Mouse (Mus musculus) ES-E14 (cell line): ENCODE measurements around the gene Pibf1. TPM values are rescaled to one million over a fixed set of nuclear protein-coding genes. Genes with fewer than 3 reads are reported as not detected.
A peak's percentile ranks its signal among the peaks of the same experiment; 100 is the strongest.

ENCODE experiments used
- DNase-seq: peaks from one replicate; pipeline ENCODE4 v3.0.0-alpha.2; 2013; ENCODE audit warnings: low read depth, low spot score
- H3K27ac ChIP-seq: 2 replicates; pipeline ENCODE4 v1.5.1; 2012; ENCODE audit warnings: low read depth, mild to moderate bottlenecking, low read length, moderate library complexity, mixed read lengths; ENCODE audit not compliant: poor library complexity, insufficient read depth, severe bottlenecking
- H3K36me3 ChIP-seq: 2 replicates; pipeline ENCODE4 v1.6.1; 2012; ENCODE audit warnings: mild to moderate bottlenecking, low read length, moderate library complexity, mixed read lengths; ENCODE audit not compliant: control insufficient read depth, poor library complexity, insufficient read depth, severe bottlenecking
- H3K4me1 ChIP-seq, 2 experiments: fragments of 150-350 bp in 1 of 2; sonication (generic) in 1 of 2; 2 replicates each; pipeline ENCODE4 v1.6.1; 2012; ENCODE audit warnings: low read length in 2 of 2, mild to moderate bottlenecking in 1 of 2, mixed read lengths in 1 of 2; ENCODE audit not compliant: control insufficient read depth in 2 of 2, insufficient read depth in 2 of 2, poor library complexity in 1 of 2
- H3K4me3 ChIP-seq, 2 experiments: fragments of 150-350 bp in 1 of 2; sonication (generic) in 1 of 2; 2 replicates each; pipeline ENCODE4 v1.5.1; 2012; ENCODE audit warnings: low read length in 2 of 2, low read depth in 1 of 2, mild to moderate bottlenecking in 1 of 2, mixed read lengths in 1 of 2; ENCODE audit not compliant: insufficient read depth in 1 of 2, poor library complexity in 1 of 2, severe bottlenecking in 1 of 2
- H3K9ac ChIP-seq: 2 replicates; pipeline ENCODE4 v1.6.1; 2012; ENCODE audit warnings: low read depth, mild to moderate bottlenecking, low read length, mixed read lengths; ENCODE audit not compliant: poor library complexity, insufficient read depth, severe bottlenecking
- H3K9me3 ChIP-seq: fragments of 150-350 bp; sonication (generic); 2 replicates; pipeline ENCODE4 v1.6.1; 2012; ENCODE audit warnings: low read depth, mild to moderate bottlenecking, low read length; ENCODE audit not compliant: control insufficient read depth, insufficient read depth
- CHD2 ChIP-seq: IDR thresholded peaks from 2 replicates; pipeline ENCODE4 v1.6.1; 2014; ENCODE audit warnings: mild to moderate bottlenecking, low read depth, low read length, inconsistent platforms
- HCFC1 ChIP-seq: IDR thresholded peaks from 2 replicates; pipeline ENCODE4 v1.6.1; 2012; ENCODE audit warnings: low read length, inconsistent platforms, borderline replicate concordance; ENCODE audit not compliant: insufficient read depth
- MAFK ChIP-seq: IDR thresholded peaks from 2 replicates; pipeline ENCODE4 v1.6.1; 2014; ENCODE audit warnings: mild to moderate bottlenecking, low read depth, low read length, inconsistent platforms; ENCODE audit not compliant: insufficient read depth
- ZC3H11A ChIP-seq: IDR thresholded peaks from 2 replicates; pipeline ENCODE4 v1.6.1; 2012; ENCODE audit warnings: low read depth, mild to moderate bottlenecking, inconsistent platforms, low read length, borderline replicate concordance
- ZNF384 ChIP-seq: IDR thresholded peaks from 2 replicates; pipeline ENCODE4 v1.6.1; 2012; ENCODE audit warnings: low read depth, low read length, inconsistent platforms
- in situ Hi-C, 2 experiments: fragments of 600-800 bp; cut with MboI; formaldehyde crosslinking; loops; one replicate each; pipeline ENCODE4 v1.15.1; 2025; ENCODE audit warnings: low sequenced_read_pairs in 2 of 2, inconsistent platforms in 1 of 2; ENCODE audit not compliant: unreplicated experiment in 2 of 2
- total RNA-seq: library from RNA; depleted of rRNA; stranded (reverse); fragments of 300-350 nt; gene quantifications from 2 replicates; pipeline ENCODE4 v1.2.3, GENCODE M21; 2012; rRNA removed

Pibf1 gene
- total RNA-seq, result 12.9 and 15.5 TPM in 2 replicates

DNA sequence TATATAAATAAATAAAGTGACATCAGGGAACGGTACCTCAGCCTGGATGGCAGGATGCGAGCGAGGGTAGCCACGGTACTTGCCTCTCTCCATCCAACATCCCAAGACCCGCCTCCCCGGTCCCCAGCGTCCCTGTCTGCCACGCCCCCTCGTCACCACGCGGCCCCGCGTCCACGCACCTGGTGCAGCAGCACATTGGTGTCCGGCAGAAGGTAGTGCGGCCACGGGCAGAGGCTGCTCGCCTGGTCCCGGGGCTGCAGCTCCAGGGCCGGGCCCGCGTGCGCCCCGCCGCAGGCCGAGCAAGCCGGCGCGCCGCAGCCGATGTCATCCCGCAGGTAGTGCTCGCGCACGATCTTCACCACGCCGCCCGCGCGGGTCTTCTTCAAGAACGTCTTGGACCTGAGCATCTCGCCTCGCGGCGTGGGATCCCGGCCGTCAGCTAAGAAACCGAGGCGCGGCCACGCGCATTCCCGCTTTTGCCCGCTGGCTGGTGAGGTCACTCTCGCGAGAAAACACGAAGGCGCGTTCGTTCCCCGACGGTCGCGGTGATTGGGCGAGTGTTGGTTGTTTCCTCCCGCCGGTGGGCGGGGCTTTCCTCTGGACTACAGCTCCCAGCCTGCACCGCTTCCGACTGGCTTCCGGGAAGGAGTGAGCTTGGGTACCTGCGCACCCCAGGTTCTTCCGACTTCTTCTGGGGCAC lies at the start of gene Pibf1, which contains the start of gene Dis3:
Pibf1 (plus strand) TSS at position 158 of the 700 bp plus-strand sequence.
Dis3 (minus strand) TSS at position 504 of the 700 bp plus-strand sequence.
- in situ Hi-C loops, result no loop called here
- Histone ChIP-seq H3K9me3 (no peaks in the 10 kb centered on the region), H3K9ac (peak within 1 kb of the TSS; percentile 96), H3K27ac (peak within 1 kb of the TSS; percentile 45; the same call in 1 of the 2 replicates), H3K36me3 (peaks cover 25% of the 10 kb centered on the region), H3K4me1 (no peaks in the 10 kb centered on the region), H3K4me3 (peak within 1 kb of the TSS; percentile 86 to 89)
- TF ChIP-seq ZC3H11A (no peak), CHD2 (peak; percentile 96), HCFC1 (peak; percentile 93)
- peak; percentile 98 for DNase-seq

DNA sequence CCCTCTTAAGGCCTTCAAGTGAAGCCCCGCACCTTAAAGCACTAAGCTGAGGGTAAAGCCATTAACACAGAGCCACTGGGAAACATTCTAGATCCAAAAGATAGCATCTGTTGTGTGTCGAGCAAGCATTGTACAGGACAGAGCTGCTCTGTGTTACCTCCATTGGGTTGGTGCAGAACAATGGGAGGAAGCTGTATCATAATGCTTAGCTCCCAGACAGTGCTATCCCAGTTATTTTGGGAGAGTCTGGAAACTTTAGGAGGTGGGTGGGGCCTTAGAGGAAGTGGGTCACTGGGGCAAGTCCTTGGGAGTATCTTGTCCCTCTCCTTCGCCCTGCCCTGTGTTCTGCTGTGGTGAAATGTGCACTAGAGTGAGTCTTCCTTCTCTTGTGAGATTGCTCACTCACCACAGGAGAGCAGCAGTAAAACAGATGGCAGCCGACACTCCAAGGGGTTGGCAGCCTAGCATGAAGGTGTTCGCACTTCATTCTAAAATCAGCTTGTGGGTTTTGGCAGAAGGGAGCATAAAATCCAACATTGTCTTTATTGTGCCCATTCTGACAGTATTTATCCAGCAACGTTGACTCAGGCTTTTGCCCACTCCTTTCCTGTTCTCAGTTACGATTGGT lies 40.2 kb upstream of the Pibf1 start:
- H3K4me1 ChIP-seq, result peaks cover 0 to 1% of the 10 kb centered on the region in 2 experiments; a peak in 1 of 4 replicates
- H3K9me3 ChIP-seq, result no peaks in the 10 kb centered on the region
- no peak overlapping the region for H3K27ac ChIP-seq
- H3K4me3 ChIP-seq, result no peak overlapping the region
- no peak for TF ChIP-seq CHD2
- TF ChIP-seq MAFK, result no peak
- TF ChIP-seq ZNF384, result no peak
- no peak for TF ChIP-seq ZC3H11A
- TF ChIP-seq HCFC1, result no peak
- in situ Hi-C loops, result no loop called here
- H3K9ac ChIP-seq, result no peak overlapping the region
- peaks cover 23% of the 10 kb centered on the region for H3K36me3 ChIP-seq
- no peak for DNase-seq

DNA sequence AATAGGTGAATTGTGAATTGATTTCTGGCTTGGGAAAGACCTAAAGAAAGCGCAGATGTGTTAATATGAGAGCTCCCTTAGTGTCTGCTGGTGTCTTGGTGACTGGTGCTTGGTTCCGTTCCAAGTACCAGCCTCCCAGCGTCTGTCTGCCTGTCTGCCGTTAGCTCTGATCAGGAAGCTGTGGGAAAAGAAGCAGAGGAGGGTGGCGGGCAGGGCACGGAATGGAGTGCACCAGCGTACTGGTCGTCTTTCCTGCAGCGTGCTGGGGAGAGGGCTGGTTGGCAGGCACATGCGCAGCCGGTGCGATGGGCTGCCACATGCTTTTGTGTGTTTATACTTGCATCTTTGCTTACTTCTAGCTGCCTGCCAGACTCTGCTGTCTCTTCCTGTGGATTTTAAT lies 38.6 kb upstream of the Pibf1 start:
- in situ Hi-C loops, result no loop called here
- no peak for DNase-seq
- no peak overlapping the region for H3K9ac ChIP-seq
- H3K9me3 ChIP-seq, result no peaks in the 10 kb centered on the region
- no peak overlapping the region for H3K4me3 ChIP-seq
- peaks cover 23% of the 10 kb centered on the region for H3K36me3 ChIP-seq
- no peaks in the 10 kb centered on the region for H3K4me1 ChIP-seq
- TF ChIP-seq HCFC1 (no peak), CHD2 (no peak), ZC3H11A (no peak), ZNF384 (no peak), MAFK (no peak)
- H3K27ac ChIP-seq, result no peak overlapping the region

DNA sequence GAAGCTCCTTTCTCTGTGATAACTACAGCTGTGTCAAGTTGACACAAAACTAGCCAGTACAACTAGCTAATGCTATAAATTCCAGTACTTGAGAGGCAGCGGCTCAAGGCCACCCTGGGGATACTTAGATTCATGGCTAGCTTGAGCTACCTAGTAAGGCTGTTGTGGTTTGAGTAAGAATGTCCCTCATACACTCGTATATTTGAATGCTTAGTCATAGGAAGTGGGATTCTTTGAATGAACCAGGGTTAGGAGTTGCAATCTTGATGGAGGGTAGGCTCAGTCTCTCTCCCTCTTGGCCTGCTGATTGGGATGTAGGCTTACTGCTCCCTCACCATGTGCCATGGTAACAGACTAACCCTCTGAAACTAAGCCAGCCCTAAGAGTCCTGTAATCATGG lies 36.1 kb upstream of the Pibf1 start:
- Histone ChIP-seq H3K9ac (no peak overlapping the region), H3K4me3 (no peak overlapping the region), H3K36me3 (peaks cover 16% of the 10 kb centered on the region), H3K27ac (no peak overlapping the region), H3K9me3 (no peaks in the 10 kb centered on the region), H3K4me1 (no peaks in the 10 kb centered on the region)
- DNase-seq, result no peak
- in situ Hi-C loops, result no loop called here
- no peak for TF ChIP-seq MAFK
- no peak for TF ChIP-seq ZC3H11A
- no peak for TF ChIP-seq CHD2
- no peak for TF ChIP-seq HCFC1
- TF ChIP-seq ZNF384, result no peak
